Mouse (Mus musculus) ovary, postnatal 10 days (tissue): Measurements from ENCODE around the gene Pla2g3.

ENCODE experiments used
- DNase-seq: peaks from one replicate; pipeline ENCODE4 v3.0.0; 2022; ENCODE audit warnings: low spot score

The Pla2g3 gene

DNA sequence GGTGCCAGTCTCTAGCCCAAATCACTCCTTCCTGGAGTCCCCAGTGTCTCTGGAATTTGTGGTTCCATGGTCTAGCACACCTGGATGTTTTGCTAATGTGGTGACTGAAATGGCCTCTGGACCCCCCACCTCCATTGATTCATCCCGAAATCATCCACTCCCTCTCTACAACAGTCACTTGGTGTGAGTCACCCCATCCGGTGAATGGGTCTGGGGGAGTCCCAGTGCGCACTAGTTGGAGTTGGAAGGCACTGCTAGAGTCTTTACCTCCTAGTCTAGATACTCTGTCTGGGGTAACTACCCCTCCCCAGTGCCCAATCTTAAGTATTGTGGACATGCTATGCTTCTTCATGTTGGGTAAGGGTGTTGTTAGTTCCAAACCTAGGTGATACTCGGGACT lies 50.3 kb downstream of the Pla2g3 start:
- no peak for DNase-seq

DNA sequence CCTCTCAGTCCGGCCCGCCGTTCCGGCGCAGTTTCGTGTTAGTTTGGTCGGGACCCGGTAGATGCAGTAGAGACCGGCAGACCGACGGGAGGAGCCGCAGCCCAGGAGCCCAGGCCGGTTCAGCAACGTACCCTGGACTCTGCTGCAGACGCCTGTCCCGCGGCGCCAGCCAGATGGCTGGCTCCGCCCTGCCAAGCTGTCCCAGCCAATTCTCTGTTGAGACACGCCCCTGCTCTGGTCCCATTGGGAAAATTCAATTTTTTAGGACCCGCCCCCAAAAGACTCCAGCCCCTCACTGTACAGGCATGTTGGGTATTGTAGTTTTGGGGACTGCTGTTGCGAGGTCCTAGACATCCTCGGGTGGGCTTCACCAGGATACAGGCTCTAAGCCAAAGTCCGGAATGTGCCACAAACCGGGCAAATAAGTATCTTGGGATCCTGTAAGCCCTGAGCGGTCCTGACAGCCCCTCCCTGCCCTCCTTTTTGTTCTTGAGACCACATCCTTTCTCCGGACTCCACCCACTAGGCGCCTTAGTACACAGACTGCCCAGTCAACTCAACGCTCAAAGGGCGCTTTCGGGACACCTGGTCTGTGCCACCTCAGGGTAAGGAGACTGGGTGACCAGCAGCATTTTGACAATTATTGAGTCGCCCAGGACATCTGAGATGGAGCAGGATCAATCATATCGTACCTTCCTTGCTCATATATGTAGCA lies 51.2 kb downstream of the Pla2g3 start:
- peak; percentile 80 for DNase-seq

DNA sequence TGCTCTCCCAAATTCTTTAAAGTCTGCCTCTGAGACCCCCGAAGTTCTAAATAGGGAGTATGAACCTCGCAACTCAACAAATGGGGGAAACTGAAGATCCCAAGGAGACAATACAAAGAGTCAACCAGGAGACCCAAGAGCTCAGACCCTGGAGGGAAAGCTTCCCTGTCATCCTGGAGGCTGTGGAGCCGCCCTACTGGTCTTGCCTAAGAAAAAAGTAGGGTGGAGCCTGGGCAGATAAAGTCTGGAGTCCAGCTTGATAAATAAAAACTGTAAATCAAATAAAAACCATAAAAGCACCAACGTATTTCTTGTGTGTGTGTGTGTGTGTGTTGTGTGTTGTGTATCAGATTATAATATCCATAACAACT lies 51.7 kb downstream of the Pla2g3 start:
- DNase-seq, result no peak

DNA sequence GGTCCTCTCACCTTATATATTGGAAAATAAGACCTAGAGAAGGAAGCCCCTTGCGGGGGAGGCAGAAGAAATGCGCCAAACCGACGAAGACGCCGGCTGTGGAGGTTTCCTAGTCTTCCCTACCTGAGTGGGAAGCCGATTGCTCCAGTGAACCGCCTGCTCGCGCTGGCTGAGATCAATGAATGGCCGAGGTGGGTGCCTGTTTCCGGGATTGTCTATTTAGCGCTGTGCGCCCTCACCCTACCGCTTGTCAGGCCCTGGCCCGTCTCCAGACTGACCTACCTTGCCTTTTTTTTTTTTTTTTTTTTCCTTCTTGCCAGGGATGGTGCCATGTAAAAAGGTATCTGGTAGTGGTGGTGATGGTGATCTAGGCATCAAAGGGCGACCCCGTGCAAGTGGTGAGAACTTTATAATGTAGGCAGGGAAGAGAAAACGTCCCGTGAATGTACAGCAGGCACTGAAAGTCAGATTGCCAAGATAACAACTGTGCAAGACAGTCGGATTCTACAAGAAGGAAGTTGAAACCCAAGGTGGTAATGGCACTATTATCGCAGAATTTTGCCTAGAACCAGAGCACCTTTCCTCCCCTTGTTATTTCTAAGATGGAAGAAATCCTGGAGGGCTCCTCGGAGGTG lies 52.5 kb downstream of the Pla2g3 start, which contains the start of gene Smtn:
Smtn (minus strand) TSS at position 162 of the 635 bp plus-strand sequence.
- DNase-seq, result no peak

DNA sequence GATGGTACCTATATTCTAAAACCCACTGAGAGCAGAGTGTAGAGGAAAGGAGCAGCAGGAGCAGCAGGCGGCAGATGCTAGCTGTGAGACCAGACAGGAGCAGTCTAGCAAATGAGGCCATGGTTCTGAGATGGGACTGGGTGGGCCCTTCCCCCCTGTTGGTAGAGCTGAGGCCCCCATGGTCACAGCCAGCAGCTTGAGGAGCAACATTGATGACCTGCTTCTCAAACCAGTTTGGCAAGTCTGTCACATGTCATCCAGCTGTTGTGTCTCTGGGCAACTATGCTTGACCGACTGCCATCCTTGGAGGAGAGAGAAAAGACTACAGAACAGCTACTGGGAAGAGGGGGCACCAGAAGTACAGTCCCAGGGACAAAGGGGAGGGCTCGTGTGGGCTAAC lies 53.8 kb downstream of the Pla2g3 start:
- no peak for DNase-seq

DNA sequence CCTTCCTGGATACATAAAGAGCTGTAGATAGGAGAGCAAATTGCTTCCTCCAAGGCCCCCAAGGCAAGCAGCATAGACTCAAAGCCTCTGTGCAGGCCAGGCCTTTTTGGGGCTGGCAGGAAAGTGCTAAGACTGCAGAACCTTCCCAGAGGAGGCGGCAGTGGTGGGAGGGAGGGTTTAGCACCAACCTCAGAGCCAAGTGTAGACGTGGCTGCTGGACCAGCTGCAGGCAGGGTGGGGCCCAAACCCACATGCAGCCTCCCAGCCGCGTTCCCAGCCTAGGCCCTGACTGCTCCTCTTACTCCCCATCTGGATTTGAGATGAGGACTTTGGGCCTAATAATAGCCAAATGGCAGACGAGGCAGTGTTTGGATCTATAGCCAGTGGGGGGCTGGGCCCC lies 54.9 kb downstream of the Pla2g3 start:
- DNase-seq, result no peak

DNA sequence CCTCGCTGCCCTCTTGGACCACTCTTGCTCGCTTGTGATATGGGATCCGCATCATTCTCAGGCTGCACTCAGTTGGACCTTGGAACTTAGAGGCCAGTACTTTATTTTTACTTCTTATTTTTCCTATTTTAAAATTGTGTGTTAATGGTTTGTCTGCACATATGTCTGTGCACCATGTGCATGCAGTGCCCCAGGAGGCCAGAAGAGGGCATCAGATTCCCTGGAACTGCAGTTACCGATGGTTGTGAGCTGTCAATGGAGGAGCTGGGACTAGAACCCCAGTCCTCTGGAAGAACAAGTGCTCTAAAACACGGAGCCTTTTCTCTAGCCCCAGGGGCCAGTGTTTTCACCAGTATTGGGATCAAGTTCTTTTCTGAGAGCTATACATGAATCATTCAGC lies 56.3 kb downstream of the Pla2g3 start:
- DNase-seq, result no peak

DNA sequence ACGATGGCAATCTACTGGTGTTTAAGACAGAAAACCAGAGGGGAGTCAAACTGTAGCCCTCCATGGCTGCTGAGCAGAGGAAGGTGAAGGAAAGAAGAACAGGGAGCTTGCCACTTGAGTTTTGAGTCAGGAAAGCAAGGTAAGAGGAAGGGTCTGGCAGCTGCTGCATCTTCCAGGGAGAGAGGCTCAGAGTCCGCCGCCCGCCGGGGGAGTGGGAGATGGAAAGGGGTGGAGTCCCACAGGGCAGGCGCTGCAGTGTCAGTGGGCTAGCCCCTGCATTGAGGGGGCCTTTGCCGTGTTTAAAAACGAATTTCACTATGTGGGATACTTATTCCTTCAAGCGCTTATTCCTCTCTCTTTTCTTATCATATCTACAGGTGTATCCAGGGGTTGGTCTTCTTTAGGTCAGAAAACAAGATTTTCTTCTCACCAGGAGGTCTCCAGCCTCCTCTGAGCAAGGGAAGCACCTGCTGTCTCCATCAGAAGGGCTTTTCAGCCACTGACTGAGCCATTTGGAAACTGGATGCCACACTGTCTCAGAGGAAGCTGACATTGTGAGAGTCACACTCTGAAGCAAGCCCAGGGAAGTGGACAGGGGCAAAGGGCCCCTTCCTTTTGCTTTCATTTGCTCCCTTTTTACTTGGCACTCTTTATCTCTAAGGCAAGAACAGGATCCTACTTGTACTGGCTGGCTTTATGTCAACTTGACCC lies 57.6 kb downstream of the Pla2g3 start:
- DNase-seq, result no peak

DNA sequence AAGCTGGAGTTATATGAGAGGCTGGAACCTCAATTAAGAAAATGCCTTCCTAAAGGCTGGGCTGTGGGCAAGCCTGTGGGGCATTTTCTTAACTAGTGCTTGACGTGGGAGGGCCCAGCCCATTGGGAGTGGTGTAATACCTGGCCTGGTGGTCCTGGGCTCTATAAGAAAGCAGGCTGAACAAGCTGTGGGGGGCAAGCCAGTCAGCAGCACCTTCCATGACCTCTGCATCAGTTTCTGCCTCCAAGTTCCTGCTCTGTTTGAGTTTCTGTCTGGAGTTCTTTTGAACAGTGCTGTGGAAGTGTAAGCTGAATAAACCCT lies 58.1 kb downstream of the Pla2g3 start:
- DNase-seq, result no peak

DNA sequence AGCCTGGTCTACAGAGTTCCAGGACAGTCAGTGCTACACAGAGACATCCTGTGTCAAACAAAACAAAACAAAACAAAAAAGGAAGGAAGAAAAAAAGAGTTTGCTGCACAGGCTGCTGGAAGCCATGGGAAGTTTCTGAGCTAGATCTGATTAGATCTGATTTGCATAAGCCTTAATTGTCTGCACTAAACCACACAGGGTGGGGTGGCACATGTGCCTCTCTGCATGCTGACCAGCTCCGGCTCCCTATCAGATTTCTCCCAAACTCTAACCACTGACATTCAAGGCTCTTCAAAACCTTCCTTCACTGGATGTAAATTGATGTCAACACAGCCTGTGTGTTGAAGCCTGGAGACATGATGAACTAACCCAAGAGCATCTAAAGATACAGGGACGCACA lies 59.0 kb downstream of the Pla2g3 start:
- DNase-seq, result no peak

DNA sequence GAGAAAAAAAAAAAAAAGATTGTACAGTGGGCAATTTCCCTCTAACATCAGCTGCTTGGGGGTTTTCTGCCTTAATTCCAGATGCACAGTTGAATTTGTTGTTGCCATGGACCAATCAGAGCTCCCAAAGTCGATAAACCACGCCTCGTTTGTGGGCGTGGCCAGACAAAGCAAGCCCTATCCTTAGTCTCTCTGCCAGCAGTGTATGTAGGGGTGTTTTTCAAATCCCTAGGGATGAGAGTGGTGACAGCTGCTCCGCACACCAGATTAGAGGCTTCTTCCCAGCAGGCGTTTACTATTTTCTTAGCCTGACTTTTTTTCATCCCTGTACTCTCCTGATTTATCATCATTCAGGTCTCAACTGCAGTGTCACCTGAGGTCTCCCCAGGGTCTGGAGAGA lies 59.9 kb downstream of the Pla2g3 start:
- DNase-seq, result no peak

DNA sequence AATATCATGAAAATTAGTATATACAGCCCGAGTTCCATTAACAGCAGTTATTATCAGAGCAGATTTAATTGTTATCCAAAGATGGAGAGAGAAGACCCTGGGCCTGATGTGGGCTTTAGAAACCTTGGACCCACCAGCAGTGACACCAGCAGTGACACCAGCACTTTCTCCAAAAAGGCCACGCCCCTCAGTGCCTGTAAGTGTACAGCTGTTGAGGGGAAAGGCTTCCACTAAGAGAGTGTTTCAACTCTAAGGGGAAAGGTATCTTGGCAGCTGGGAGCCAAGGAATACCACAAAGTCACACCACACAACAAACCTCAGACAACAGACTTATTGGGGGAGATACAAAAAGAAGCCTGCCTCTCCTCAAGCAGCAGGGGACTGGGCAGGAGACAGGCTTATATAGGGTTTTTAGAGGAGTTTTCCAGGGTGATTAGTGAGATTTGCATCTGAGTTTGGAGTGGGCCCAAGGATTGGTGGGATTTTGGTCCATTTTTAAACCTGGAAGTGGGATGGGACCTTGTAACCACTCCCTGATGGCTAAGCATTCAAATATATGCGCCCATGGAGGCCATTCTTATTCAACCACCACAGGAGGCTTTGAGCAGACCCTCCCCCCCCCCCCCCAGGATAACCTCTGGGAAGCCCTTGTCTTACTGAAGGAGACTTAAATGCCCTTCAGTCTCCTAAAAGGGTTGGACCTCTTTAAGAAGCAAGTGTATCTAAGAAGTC lies 60.6 kb downstream of the Pla2g3 start:
- no peak for DNase-seq
